Mouse (Mus musculus): Measurements from ENCODE around the gene Pakap. TPM values are rescaled to one million over a fixed set of nuclear protein-coding genes. Genes with fewer than 3 reads are reported as not detected.

The Pakap gene
- polyA plus RNA-seq, 1 experiment from 2014 or later = 1.6 TPM

DNA sequence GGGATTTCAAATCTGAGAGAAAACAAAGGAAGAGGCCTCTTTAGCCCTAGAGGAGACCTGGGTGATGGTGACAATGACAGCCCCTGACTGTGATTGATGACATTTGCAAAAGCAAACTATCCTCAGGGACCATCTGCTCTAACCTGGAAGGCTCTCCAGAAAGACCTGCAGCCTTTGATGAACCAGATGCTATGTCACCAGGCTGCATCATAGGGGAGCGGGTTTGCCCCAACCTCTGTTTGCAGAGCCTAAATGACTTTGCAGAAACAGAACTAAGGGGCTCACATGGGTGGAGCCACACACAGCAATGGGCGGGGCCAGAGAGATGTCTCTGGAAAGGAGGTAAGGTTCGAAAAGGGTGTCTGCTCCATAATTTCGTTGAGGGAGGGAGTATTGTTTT is 265.1 kb downstream of the Pakap start:
- ChIA-PET POLR2A (interaction anchor here (0.7 kb wide), 1 partner anchor 68 kb away, joined by 3 read pairs; no protein-coding TSS in a partner anchor), CTCF (no interaction called here)
- no peaks in the 10 kb centered on the region for H3K27me3 ChIP-seq
- DNase-seq (ENCODE audit: low read depth, low spot score) (no peak), ATAC-seq (no peak)
- no peak for TF ChIP-seq CTCF (IDR thresholded peaks at IDR 0.05)
- in situ Hi-C loops (cut with MboI; ENCODE audit: low pct_unique_long_range_greater_than_20kb) = no loop called here

DNA sequence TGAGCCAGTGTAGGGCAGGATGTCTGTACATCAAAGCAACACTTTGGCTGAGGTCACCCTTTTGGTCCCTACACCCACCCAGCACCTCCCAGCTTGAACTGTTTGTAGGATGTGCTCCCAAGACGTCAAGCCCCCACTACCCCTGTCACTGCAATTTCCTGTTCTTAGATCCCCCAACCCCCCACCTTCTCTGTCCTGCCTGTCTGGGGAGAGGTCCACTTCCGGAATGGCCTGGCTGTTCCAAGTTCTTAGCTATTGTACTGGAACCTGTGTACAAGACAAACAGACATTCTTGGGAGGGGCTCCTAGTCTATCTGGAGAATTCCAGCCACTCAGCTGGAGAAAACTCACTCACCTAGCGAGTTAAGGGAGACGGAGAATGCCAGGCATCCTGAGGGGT is 266.2 kb downstream of the Pakap start:
- ATAC-seq (no peak), DNase-seq (ENCODE audit: low read depth, low spot score) (no peak)
- POLR2A ChIA-PET = no interaction called here
- CTCF ChIA-PET = no interaction called here
- in situ Hi-C loops (cut with MboI; ENCODE audit: low pct_unique_long_range_greater_than_20kb) = no loop called here
- no peak for TF ChIP-seq CTCF (IDR thresholded peaks at IDR 0.05)
- H3K27me3 ChIP-seq = no peaks in the 10 kb centered on the region

DNA sequence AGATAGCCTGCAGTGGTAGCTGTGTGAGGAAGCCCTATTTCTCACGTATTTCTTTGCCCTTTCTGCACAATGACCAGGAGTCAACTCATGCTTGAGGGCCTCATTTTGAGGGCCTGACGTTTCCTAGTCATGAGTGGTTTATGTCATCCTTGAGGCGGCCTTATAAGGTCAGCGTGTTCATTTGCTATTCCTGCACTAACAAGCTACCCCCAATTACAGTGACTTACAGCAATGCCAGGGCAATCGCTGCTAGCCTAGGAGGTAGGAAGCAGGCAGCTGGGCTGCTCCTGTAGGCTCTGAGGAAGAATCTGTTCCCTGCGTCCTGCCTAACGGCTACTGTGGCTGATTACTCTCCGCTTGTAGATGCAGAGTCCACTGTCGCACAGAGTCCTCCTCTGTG is 269.1 kb downstream of the Pakap start:
- no peak for TF ChIP-seq CTCF (IDR thresholded peaks at IDR 0.05)
- POLR2A ChIA-PET = no interaction called here
- CTCF ChIA-PET = no interaction called here
- H3K27me3 ChIP-seq = no peaks in the 10 kb centered on the region
- in situ Hi-C loops (cut with MboI; ENCODE audit: low pct_unique_long_range_greater_than_20kb) = loop anchor here (5.0 kb wide), 1 partner anchor 35 kb away; no protein-coding TSS in a partner anchor
- DNase-seq (ENCODE audit: low read depth, low spot score) = no peak
- no peak for ATAC-seq

DNA sequence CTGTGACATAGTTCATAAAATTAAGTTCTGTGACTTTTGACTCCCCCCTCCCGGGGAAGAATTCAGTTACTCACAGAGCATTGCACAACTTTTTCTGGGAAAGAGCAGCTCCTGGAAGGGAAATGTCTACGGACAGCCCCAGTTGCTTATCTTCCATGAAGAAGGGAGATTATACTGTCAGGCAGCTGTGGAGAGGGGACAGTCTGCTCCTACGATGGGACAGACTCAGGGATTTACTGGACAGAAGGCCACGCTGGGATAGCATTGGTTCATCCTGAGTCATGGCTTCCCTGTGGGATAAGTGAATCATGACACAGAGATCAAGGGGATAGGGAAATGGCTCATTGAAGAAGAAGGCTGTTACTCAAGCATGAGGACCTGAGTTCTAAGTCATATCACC is 271.4 kb downstream of the Pakap start:
- POLR2A ChIA-PET = interaction anchor here (0.6 kb wide), 1 partner anchor 58 kb away, joined by 3 read pairs; no protein-coding TSS in a partner anchor
- in situ Hi-C loops (cut with MboI; ENCODE audit: low pct_unique_long_range_greater_than_20kb) = loop anchor here (5.0 kb wide), 1 partner anchor 37 kb away; no protein-coding TSS in a partner anchor
- H3K27me3 ChIP-seq = no peaks in the 10 kb centered on the region
- ATAC-seq (peak; percentile 65), DNase-seq (ENCODE audit: low read depth, low spot score) (peak; percentile 86)
- CTCF ChIA-PET = no interaction called here
- no peak for TF ChIP-seq CTCF (IDR thresholded peaks at IDR 0.05)

DNA sequence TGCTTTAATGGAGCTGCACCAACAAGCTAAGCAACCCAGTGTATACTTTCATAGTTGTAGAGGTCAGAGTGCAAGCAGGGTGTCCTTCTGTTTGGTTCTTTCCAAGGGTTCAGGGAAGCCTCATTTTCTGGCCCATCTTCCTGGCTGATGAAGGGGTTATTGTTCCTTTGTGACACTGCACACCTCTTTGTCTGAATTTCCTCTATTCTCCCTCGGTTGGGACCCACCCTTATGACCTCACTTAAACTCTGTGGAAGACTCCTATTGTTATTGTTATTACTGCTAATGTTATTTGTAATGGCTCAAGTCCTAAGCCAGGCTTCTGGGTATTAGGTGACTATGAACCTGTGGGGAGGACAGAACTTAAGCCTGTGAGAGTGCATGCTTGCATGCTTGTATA is 273.9 kb downstream of the Pakap start:
- ChIA-PET CTCF (no interaction called here), POLR2A (no interaction called here)
- in situ Hi-C loops (cut with MboI; ENCODE audit: low pct_unique_long_range_greater_than_20kb) = no loop called here
- ATAC-seq (no peak), DNase-seq (ENCODE audit: low read depth, low spot score) (no peak)
- TF ChIP-seq CTCF (IDR thresholded peaks at IDR 0.05) = no peak
- H3K27me3 ChIP-seq = no peaks in the 10 kb centered on the region

DNA sequence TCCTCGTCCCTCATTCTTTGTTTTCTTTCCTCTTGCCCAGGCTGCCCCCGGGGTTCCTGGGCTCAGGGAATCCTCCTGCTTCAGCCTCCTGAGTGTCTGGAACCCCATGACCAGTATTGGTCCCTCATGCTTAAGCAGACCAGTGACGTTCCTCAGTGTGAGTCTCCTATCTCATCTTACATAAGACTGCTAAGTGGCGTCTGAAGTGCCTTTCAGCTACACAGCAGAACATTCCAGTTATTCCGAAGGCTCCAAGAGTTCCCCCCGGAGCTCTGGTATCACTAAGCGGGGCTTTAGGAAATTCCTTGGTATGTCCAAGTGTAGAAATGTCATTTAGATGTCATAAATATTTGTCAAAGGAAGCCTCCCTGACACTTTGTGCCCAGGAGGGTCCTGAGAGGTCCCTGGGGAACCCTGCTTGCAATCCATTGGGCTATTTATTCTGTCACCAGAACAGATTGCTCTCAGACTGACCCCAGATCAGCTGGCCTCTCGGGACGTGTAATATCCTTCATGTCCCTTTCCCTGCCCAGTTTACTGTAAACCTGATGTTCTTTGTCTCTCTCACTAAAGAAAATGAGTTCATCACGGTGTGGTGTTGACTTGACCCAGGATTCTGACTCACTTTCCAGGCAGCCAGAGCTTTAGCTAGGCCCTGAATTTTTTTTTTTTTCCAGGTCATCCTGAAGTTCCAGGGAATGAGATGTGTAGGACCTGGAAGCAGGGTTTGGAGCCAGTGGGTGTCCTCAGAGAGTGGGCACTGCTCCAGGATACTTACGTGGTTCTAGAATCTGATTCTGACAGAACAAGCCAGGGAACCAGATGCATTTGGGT is 274.7 kb downstream of the Pakap start:
- POLR2A ChIA-PET = no interaction called here
- in situ Hi-C loops (cut with MboI; ENCODE audit: low pct_unique_long_range_greater_than_20kb) = no loop called here
- ATAC-seq (no peak), DNase-seq (ENCODE audit: low read depth, low spot score) (no peak)
- no peak for TF ChIP-seq CTCF (IDR thresholded peaks at IDR 0.05)
- no peaks in the 10 kb centered on the region for H3K27me3 ChIP-seq
- CTCF ChIA-PET = no interaction called here

DNA sequence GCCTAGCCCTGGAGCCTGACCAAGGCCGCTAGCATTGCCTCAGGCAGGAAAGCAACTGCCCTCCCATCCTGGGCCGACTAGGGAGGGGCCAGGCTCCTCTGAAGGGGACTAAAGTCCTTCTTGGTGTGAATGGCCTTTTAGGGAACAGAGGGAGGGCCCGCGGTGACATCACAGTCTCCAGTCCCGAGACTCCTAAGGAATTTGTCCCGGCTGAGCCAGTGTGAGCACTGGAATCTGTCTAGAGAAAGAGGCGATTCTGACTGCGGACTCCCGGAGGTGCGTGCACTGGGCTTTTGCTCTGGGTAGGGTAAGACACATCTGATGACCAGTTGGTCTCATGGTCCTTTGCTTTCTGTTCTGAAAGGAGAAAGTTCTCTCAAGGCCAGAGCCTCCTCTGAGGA is 277.1 kb downstream of the Pakap start:
- POLR2A ChIA-PET = interaction anchor here (0.6 kb wide), 1 partner anchor 823 kb away, joined by 5 read pairs; no protein-coding TSS in a partner anchor
- CTCF ChIA-PET = interaction anchor here (1.6 kb wide), 1 partner anchor 15 kb away, joined by 3 read pairs; no protein-coding TSS in a partner anchor

DNA sequence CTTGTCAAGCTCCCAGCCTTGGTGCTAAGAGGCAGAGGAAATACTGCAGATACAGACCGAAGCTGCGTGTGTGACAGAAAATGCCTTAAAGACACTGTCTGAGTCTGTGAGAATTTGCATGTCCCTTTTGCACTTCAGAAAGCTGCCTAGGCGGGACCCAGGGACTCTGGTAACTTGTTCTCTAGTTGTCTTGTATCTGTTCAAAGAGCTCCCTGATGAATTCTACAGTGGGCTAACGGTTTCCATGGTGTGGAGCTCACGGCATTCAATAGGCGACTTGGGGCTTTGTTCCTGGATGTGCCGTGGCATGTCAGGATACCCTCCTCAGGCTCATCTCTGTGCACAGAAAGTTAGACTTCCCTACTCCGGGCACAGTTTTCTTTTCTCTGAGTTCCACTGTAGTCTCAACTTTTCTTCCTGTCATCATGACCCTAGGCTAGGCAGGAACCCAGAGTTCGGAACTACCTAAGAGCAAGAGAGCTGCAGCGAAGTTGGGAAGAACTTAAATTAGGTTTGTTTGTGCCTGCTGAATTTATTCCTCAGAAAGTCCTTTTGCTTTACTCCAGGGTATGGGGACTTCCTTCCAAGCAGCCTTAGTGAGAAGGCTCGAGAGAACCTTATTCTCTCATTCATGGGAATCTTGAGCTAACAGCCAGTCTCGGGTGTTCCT is 277.7 kb downstream of the Pakap start:
- ATAC-seq (no peak), DNase-seq (ENCODE audit: low read depth, low spot score) (no peak)
- H3K27me3 ChIP-seq = no peaks in the 10 kb centered on the region
- POLR2A ChIA-PET = interaction anchor here (0.5 to 1.1 kb wide), 5 partner anchors 10 to 1346 kb away, joined by 3 to 5 read pairs (median 3); no protein-coding TSS in a partner anchor
- in situ Hi-C loops (cut with MboI; ENCODE audit: low pct_unique_long_range_greater_than_20kb) = no loop called here
- CTCF ChIA-PET = interaction anchor here (1.2 to 1.6 kb wide), 2 partner anchors 16 to 42 kb away, joined by 3 read pairs; no protein-coding TSS in a partner anchor
- no peak for TF ChIP-seq CTCF (IDR thresholded peaks at IDR 0.05)

More for the DNA sequence above, 277.1 kb downstream of the Pakap start:
- DNase-seq (ENCODE audit: low read depth, low spot score) = peak; percentile 55
- no peak for TF ChIP-seq CTCF (IDR thresholded peaks at IDR 0.05)
- H3K27me3 ChIP-seq = no peaks in the 10 kb centered on the region
- in situ Hi-C loops (cut with MboI; ENCODE audit: low pct_unique_long_range_greater_than_20kb) = no loop called here
- ATAC-seq = peak; percentile 75

DNA sequence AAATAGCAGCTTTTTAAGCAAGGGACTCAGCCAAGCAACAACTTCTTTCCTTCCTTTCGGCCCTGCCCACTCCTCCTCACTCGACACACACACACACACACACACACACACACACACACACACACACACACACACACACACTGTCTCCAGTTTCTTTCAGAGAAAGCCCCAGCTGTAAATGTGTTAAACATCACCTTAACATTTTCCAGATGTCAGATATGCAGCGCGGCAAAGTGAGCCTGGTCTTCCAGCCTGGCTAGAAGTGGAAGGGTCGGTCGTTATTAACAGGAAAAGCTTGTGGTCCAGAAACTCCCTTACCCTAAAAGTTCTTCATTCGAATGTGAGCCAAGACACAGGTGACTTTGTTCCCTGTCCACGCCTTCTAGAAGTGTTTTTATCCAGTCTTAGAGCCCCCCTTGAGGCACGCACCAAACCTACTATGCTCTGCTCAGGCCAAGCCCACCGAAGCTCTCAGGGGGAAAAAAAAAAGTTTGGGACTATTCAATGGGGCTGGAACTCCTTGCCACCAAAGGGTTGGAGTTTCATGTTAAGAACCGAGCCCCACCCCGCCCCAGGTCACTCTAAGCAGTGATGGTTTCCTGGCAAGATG is 278.5 kb downstream of the Pakap start:
- POLR2A ChIA-PET = interaction anchor here (0.6 to 1.1 kb wide), 2 partner anchors 9 to 1345 kb away, joined by 3 to 5 read pairs; no protein-coding TSS in a partner anchor
- in situ Hi-C loops (cut with MboI; ENCODE audit: low pct_unique_long_range_greater_than_20kb) = no loop called here
- CTCF ChIA-PET = interaction anchor here (1.2 to 1.6 kb wide), 3 partner anchors 17 to 82 kb away, joined by 3 read pairs; no protein-coding TSS in a partner anchor
- DNase-seq (ENCODE audit: low read depth, low spot score) = no peak
- TF ChIP-seq CTCF (IDR thresholded peaks at IDR 0.05) = no peak
- no peaks in the 10 kb centered on the region for H3K27me3 ChIP-seq
- ATAC-seq = no peak

DNA sequence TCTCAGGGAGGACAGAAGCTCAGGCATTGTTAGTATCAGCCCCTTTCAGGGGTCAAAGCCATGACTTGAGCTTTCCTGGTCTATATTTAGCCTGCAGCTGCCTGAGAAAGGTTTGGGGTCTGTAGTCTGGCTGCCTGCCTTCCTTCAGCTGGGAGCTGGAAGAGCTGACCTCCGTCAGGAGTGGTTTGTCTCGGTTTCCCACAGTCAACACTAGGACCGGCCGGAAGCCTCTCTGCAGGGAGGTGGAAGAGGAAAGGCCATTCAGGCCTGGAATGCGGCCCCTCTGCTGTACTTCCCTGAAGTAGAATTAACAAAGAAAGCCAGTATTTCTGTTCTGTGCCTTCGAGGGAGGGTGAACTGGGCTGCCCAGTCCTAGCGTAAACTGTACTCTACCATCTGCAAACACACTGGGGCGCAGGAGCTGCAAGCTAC is 279.0 kb downstream of the Pakap start:
- no peak for DNase-seq (ENCODE audit: low read depth, low spot score)
- TF ChIP-seq CTCF (IDR thresholded peaks at IDR 0.05) = no peak
- ATAC-seq = no peak
- in situ Hi-C loops (cut with MboI; ENCODE audit: low pct_unique_long_range_greater_than_20kb) = no loop called here
- no peaks in the 10 kb centered on the region for H3K27me3 ChIP-seq
- POLR2A ChIA-PET = interaction anchor here (1.0 to 1.1 kb wide), 2 partner anchors 9 to 93 kb away, joined by 3 to 5 read pairs; no protein-coding TSS in a partner anchor
- CTCF ChIA-PET = interaction anchor here (1.2 to 1.4 kb wide), 2 partner anchors 44 to 82 kb away, joined by 3 read pairs; no protein-coding TSS in a partner anchor
